Mouse (Mus musculus) gastrocnemius, adult 18-20 months (tissue): ENCODE data around the gene Pipox. TPM values are rescaled to one million over a fixed set of nuclear protein-coding genes. Genes with fewer than 3 reads are reported as not detected.

Experiments
- DNase-seq: peaks from one replicate; pipeline ENCODE4 v3.0.0; 2021; ENCODE audit warnings: low spot score
- total RNA-seq, 2 experiments: library from RNA; stranded (reverse); gene quantifications; 2 replicates each; pipeline ENCODE4 v1.2.3; 2021

Pipox gene
- total RNA-seq, 2 experiments from 2014 or later: not detected

- no peak for DNase-seq
These were observed 45.8 kb downstream of the Pipox start for GRCm38 (mm10) chr11:77848131-77848530.

- no peak for DNase-seq
These were observed 46.2 kb downstream of the Pipox start for GRCm38 (mm10) chr11:77847599-77848128.

GRCm38 (mm10) chr11:77843906-77844200, 50.0 kb downstream of the Pipox start:
- DNase-seq: no peak

- DNase-seq: no peak
These were observed 50.6 kb downstream of the Pipox start for GRCm38 (mm10) chr11:77843068-77843905.

- no peak for DNase-seq
These were observed 53.2 kb downstream of the Pipox start for GRCm38 (mm10) chr11:77840523-77841245.

GRCm38 (mm10) chr11:77837856-77838255, 56.0 kb downstream of the Pipox start:
- DNase-seq: no peak

- DNase-seq: no peak
These were observed 57.1 kb downstream of the Pipox start for GRCm38 (mm10) chr11:77836751-77837150.

GRCm38 (mm10) chr11:77836290-77836689, 57.6 kb downstream of the Pipox start:
- no peak for DNase-seq

- no peak for DNase-seq
These were observed 58.8 kb downstream of the Pipox start for GRCm38 (mm10) chr11:77835109-77835508.

GRCm38 (mm10) chr11:77832541-77832940, 61.4 kb downstream of the Pipox start:
- DNase-seq: no peak

- no peak for DNase-seq
These were observed 63.0 kb downstream of the Pipox start for GRCm38 (mm10) chr11:77830875-77831274.

Other genes starting within 250 kb of the Pipox start
- gene Nufip2, start 207.9 kb downstream of the Pipox start, total RNA-seq: 10 to 100 TPM; 32.4 to 40.8 TPM
- not detected for gene Cryba1, start 168.8 kb downstream of the Pipox start, total RNA-seq
- 100 to 1,000 TPM; 309 to 319 TPM for gene Myo18a, start 130.8 kb downstream of the Pipox start, total RNA-seq
- not detected for gene Gm10277, start 106.3 kb downstream of the Pipox start, total RNA-seq
- under 1 TPM; 0.12 to 0.16 TPM for gene Sez6, start 36.7 kb upstream of the Pipox start, total RNA-seq
- 10 to 100 TPM; 13.9 to 14.3 TPM for gene Phf12, start 88.7 kb upstream of the Pipox start, total RNA-seq
- under 1 TPM; 0.80 to 0.97 TPM for gene Dhrs13, start 138.2 kb upstream of the Pipox start, total RNA-seq
- 10 to 100 TPM; 45.6 to 49.1 TPM for gene Flot2, start 143.8 kb upstream of the Pipox start, total RNA-seq
- gene Eral1, start 186.3 kb upstream of the Pipox start, total RNA-seq: 10 to 100 TPM; 20.1 to 22.7 TPM
- 1 to 10 TPM; 8.2 to 9.4 TPM for gene Fam222b, start 200.6 kb upstream of the Pipox start, total RNA-seq